Mouse (Mus musculus) hindbrain, embryonic 11.5 days (tissue): Measurements from ENCODE around the gene Mfsd10. TPM values are rescaled to one million over a fixed set of nuclear protein-coding genes. Genes with fewer than 3 reads are reported as not detected.

ENCODE experiments used
- ATAC-seq: fragments of 200-750 bp; cut with Nextera tagmentation; 2 replicates; pipeline ENCODE4 v1.8.0; 2017; ENCODE audit warnings: mild to moderate bottlenecking, moderate TSS enrichment, moderate library complexity; ENCODE audit not compliant: low FRiP score
- DNase-seq: peaks from one replicate; pipeline ENCODE4 v3.0.0-alpha.2; 2015; ENCODE audit warnings: low spot score
- H3K27ac ChIP-seq: fragments of 300-500 bp; sonication (generic); 2 replicates; pipeline ENCODE4 v1.5.1; 2014; ENCODE audit warnings: mild to moderate bottlenecking, low read depth, low read length
- H3K27me3 ChIP-seq: fragments of 300-500 bp; sonication (generic); 2 replicates; pipeline ENCODE4 v1.6.1; 2014; ENCODE audit warnings: mild to moderate bottlenecking, low read length, moderate library complexity, mixed read lengths; ENCODE audit not compliant: control insufficient read depth, insufficient read depth
- H3K36me3 ChIP-seq: fragments of 300-500 bp; sonication (generic); 2 replicates; pipeline ENCODE4 v1.6.1; 2014; ENCODE audit warnings: mild to moderate bottlenecking, low read length, moderate library complexity, mixed read lengths; ENCODE audit not compliant: control insufficient read depth, insufficient read depth
- H3K4me1 ChIP-seq: fragments of 300-500 bp; sonication (generic); replicated peaks from 2 replicates; pipeline ENCODE4 v1.6.1; 2014; ENCODE audit warnings: low read length, mixed read lengths; ENCODE audit not compliant: control insufficient read depth, insufficient read depth
- H3K4me2 ChIP-seq: fragments of 300-500 bp; sonication (generic); replicated peaks from 2 replicates; pipeline ENCODE4 v1.6.1; 2014; ENCODE audit warnings: mild to moderate bottlenecking, low read depth, low read length
- H3K4me3 ChIP-seq: fragments of 300-500 bp; sonication (generic); 2 replicates; pipeline ENCODE4 v1.5.1; 2014; ENCODE audit warnings: low read depth, low read length
- H3K9ac ChIP-seq: fragments of 300-500 bp; sonication (generic); 2 replicates; pipeline ENCODE4 v1.6.1; 2014; ENCODE audit warnings: low read depth, low read length
- H3K9me3 ChIP-seq: fragments of 300-500 bp; sonication (generic); 2 replicates; pipeline ENCODE4 v1.6.1; 2016; ENCODE audit warnings: low read length; ENCODE audit not compliant: control insufficient read depth
- WGBS: fragments of 180-500 bp; shearing (Covaris S2); extraction: QIAGEN DNeasy Blood & Tissue Kit; methylation state at CpG from one replicate; pipeline ENCODE4 v1.1.7; 2014; 5-methylcytosine and 5-hydroxymethylcytosine counted together
- polyA plus RNA-seq: library from polyadenylated mRNA; unstranded; fragments of >200 nt; fragmentation: Nextera tagmentation; extraction: Ambion mirVana; gene quantifications from 2 replicates; pipeline ENCODE4 v1.2.1, GENCODE M21; 2014

The Mfsd10 gene
- 70.5 and 75.5 TPM in 2 replicates for polyA plus RNA-seq

GRCm38 (mm10) chr5:34636481-34637287, at the start of gene Mfsd10:
Gene Mfsd10 (minus strand): TSS chr5:34637212.
- ATAC-seq (peak; percentile 91), DNase-seq (peak; percentile 82)
- under 1% methylated on average over 48 of the region's 48 CpGs for whole genome bisulfite sequencing
- peak within 1 kb of the TSS; percentile 56 for H3K4me3 ChIP-seq
- peak within 1 kb of the TSS; percentile 58; the same call in 1 of the 2 replicates for H3K27ac ChIP-seq
- peaks cover 5% of the 10 kb centered on the region; the same call in 1 of the 2 replicates for H3K36me3 ChIP-seq
- H3K9me3 ChIP-seq: no peaks in the 10 kb centered on the region
- H3K4me2 ChIP-seq: peak within 1 kb of the TSS; percentile 94
- H3K9ac ChIP-seq: peak within 1 kb of the TSS; percentile 73
- no peaks in the 10 kb centered on the region for H3K27me3 ChIP-seq
- no peaks in the 10 kb centered on the region for H3K4me1 ChIP-seq

DNA sequence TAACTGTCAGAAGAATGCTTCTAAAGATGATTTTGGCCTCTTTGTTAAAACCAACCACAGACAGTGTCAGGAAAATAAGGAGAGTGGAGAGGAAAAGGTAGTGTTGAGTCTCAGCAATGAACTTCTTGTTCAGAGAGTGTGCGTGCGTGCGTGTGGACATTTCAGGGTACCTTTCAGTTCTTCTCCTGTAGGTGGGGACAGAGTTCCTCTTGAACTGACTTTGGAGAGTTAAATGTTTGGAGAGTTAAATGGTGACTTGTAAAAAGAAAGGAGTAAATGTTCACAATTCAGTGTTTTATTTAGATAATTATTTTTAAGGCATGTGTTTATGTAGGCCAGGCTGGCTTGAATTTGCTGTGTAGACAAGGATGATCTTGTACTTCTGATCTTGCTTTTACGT, 33.3 kb upstream of the Mfsd10 start:
- H3K9ac ChIP-seq: no peak overlapping the region
- H3K4me2 ChIP-seq: no peak overlapping the region
- DNase-seq: no peak
- 75% methylated on average over 4 of the region's 4 CpGs for WGBS
- H3K4me3 ChIP-seq: no peak overlapping the region
- no peaks in the 10 kb centered on the region for H3K4me1 ChIP-seq
- H3K36me3 ChIP-seq: no peaks in the 10 kb centered on the region
- ATAC-seq: no peak
- no peaks in the 10 kb centered on the region for H3K27me3 ChIP-seq
- H3K27ac ChIP-seq: no peak overlapping the region
- H3K9me3 ChIP-seq: no peaks in the 10 kb centered on the region

- H3K4me2 ChIP-seq: no peak overlapping the region
- no peaks in the 10 kb centered on the region for H3K36me3 ChIP-seq
- ATAC-seq (no peak), DNase-seq (no peak)
- no peaks in the 10 kb centered on the region for H3K27me3 ChIP-seq
- H3K9ac ChIP-seq: no peak overlapping the region
- no peak overlapping the region for H3K4me3 ChIP-seq
- no peaks in the 10 kb centered on the region for H3K9me3 ChIP-seq
- no peak overlapping the region for H3K27ac ChIP-seq
- 75% methylated on average over 2 of the region's 2 CpGs for WGBS
- no peaks in the 10 kb centered on the region for H3K4me1 ChIP-seq
These were observed 32.5 kb upstream of the Mfsd10 start for GRCm38 (mm10) chr5:34669493-34669892.

DNA sequence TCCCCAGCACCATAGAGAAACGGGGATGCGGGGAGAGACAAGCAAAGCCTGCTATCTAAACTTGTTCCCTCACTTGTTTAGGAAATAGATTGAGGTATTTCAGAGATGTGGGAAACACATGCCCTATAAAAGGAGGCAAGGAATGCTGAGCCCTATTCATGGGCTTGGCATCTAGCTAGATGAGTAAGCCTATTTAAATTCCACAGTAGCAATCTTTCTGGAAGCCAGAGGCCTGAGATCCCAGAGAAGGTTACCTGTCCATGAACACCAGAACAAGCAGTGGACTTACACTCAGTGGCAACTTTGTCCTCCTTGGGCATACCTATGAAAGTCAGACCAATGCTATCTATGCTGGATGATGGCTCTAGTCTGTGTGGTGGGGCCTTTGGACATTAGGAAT, 26.2 kb upstream of the Mfsd10 start:
- DNase-seq (no peak), ATAC-seq (no peak)
- Histone ChIP-seq H3K4me1 (no peaks in the 10 kb centered on the region), H3K9me3 (no peaks in the 10 kb centered on the region), H3K9ac (no peak overlapping the region), H3K36me3 (no peaks in the 10 kb centered on the region), H3K4me3 (no peak overlapping the region), H3K4me2 (no peak overlapping the region), H3K27me3 (no peaks in the 10 kb centered on the region), H3K27ac (no peak overlapping the region)
- WGBS: 96% methylated on average over 2 of the region's 2 CpGs

GRCm38 (mm10) chr5:34661909-34662308, 24.9 kb upstream of the Mfsd10 start:
- ATAC-seq (no peak), DNase-seq (no peak)
- Histone ChIP-seq H3K4me3 (no peak overlapping the region), H3K4me1 (no peaks in the 10 kb centered on the region), H3K9ac (no peak overlapping the region), H3K36me3 (no peaks in the 10 kb centered on the region), H3K9me3 (no peaks in the 10 kb centered on the region), H3K27ac (no peak overlapping the region), H3K27me3 (no peaks in the 10 kb centered on the region), H3K4me2 (no peak overlapping the region)
- WGBS: 83% methylated on average over 4 of the region's 4 CpGs

GRCm38 (mm10) chr5:34660591-34661130, 23.6 kb upstream of the Mfsd10 start:
- Histone ChIP-seq H3K4me3 (peak overlapping the region; percentile 48), H3K4me1 (no peaks in the 10 kb centered on the region), H3K36me3 (peaks cover 2% of the 10 kb centered on the region; the same call in 1 of the 2 replicates), H3K27me3 (no peaks in the 10 kb centered on the region), H3K4me2 (peak overlapping the region; percentile 67), H3K27ac (peak overlapping the region; percentile 83), H3K9ac (peak overlapping the region; percentile 59), H3K9me3 (no peaks in the 10 kb centered on the region)
- no peak for DNase-seq
- peak; percentile 37; the same call in 1 of the 2 replicates for ATAC-seq
- WGBS: under 1% methylated on average over 57 of the region's 57 CpGs

DNA sequence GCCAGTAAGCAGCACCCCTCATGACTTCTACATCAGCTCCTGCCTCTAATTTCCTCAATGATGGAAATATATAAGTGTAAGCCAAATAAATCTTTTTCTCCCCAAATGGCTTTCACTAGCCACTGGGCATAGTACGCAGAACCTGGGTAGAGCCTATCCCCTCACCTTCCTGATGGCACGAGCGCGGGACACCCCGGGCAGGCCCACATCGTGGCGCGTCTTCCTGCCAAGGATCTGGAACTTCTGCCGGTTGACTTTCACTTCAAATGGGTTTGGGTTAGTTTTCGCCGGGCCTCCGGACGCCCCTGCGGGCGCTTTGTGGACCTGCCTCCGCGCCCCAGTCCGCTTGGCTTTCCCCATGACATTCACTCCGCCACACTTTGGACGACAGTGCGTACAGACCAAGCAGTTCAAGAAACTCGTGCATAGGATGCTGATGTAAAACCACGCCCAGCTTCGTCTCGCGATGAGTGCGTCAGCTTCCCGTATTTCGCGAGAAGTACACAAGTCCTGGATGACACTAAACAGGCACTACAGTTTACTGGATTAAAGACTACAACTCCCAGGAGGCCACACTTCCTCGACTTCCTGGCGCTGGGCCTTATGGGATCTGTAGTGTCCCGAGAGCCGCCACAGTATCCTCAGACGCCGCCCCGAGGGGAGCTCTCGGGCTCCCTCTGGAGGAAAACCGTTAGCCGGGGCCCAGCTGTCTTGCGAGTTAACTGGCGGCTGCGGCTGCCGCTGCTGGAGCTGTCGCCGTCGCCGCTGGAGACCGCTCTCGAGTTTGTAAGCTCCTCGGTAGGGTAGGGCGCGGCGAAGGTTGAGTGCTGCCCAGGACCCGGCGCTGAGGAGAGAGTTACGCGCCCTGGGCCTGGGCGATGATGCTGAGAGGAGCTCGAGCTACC, 22.9 kb upstream of the Mfsd10 start, which contains the start of the genes Nop14 and Grk4:
Gene Nop14, minus strand, starts transcription at position 463 of the 905 bp plus-strand sequence.
Gene Grk4, plus strand, starts transcription at position 694 of the 905 bp plus-strand sequence.
- Histone ChIP-seq H3K4me3 (peak within 1 kb of the TSS; percentile 48), H3K36me3 (peaks cover 2% of the 10 kb centered on the region; the same call in 1 of the 2 replicates), H3K4me2 (peak within 1 kb of the TSS; percentile 67), H3K4me1 (no peaks in the 10 kb centered on the region), H3K9ac (peak within 1 kb of the TSS; percentile 59), H3K27me3 (no peaks in the 10 kb centered on the region), H3K27ac (peak within 1 kb of the TSS; percentile 83), H3K9me3 (no peaks in the 10 kb centered on the region)
- WGBS: under 1% methylated on average over 60 of the region's 60 CpGs
- peak; percentile 100 for ATAC-seq
- peak; percentile 99 for DNase-seq

GRCm38 (mm10) chr5:34657556-34657955, 20.5 kb upstream of the Mfsd10 start:
- WGBS: 95% methylated on average over 8 of the region's 8 CpGs
- no peak for ATAC-seq
- Histone ChIP-seq H3K4me3 (no peak overlapping the region), H3K9me3 (no peaks in the 10 kb centered on the region), H3K27me3 (no peaks in the 10 kb centered on the region), H3K27ac (no peak overlapping the region), H3K36me3 (peaks cover 12% of the 10 kb centered on the region; the same call in 1 of the 2 replicates), H3K9ac (no peak overlapping the region), H3K4me1 (no peaks in the 10 kb centered on the region), H3K4me2 (no peak overlapping the region)
- DNase-seq: no peak
